Mouse (Mus musculus) midbrain, embryonic 12.5 days (tissue): ENCODE data around the gene Tspan18. TPM values are rescaled to one million over a fixed set of nuclear protein-coding genes. Genes with fewer than 3 reads are reported as not detected.
A peak's percentile ranks its signal among the peaks of the same experiment; 100 is the strongest.

Experiments
- ATAC-seq: fragments of 200-750 bp; cut with Nextera tagmentation; 2 replicates; pipeline ENCODE4 v1.8.0; 2017; ENCODE audit warnings: low read depth, moderate TSS enrichment, moderate library complexity; ENCODE audit not compliant: low FRiP score
- H3K27ac ChIP-seq: fragments of 300-500 bp; sonication (generic); replicated peaks from 2 replicates; pipeline ENCODE4 v1.5.1; 2016; ENCODE audit warnings: mild to moderate bottlenecking
- H3K27me3 ChIP-seq: fragments of 300-500 bp; sonication (generic); 2 replicates; pipeline ENCODE4 v1.6.1; 2016; ENCODE audit warnings: mild to moderate bottlenecking
- H3K36me3 ChIP-seq: fragments of 300-500 bp; sonication (generic); 2 replicates; pipeline ENCODE4 v1.6.1; 2016
- H3K4me1 ChIP-seq: fragments of 300-500 bp; sonication (generic); 2 replicates; pipeline ENCODE4 v1.6.1; 2016
- H3K4me2 ChIP-seq: fragments of 300-500 bp; sonication (generic); replicated peaks from 2 replicates; pipeline ENCODE4 v1.6.1; 2016; ENCODE audit warnings: mild to moderate bottlenecking, moderate library complexity
- H3K4me3 ChIP-seq: fragments of 300-500 bp; sonication (generic); 2 replicates; pipeline ENCODE4 v1.5.1; 2016; ENCODE audit warnings: mild to moderate bottlenecking
- H3K9ac ChIP-seq: fragments of 300-500 bp; sonication (generic); replicated peaks from 2 replicates; pipeline ENCODE4 v1.6.1; 2016; ENCODE audit warnings: mild to moderate bottlenecking, moderate library complexity
- H3K9me3 ChIP-seq: fragments of 300-500 bp; sonication (generic); 2 replicates; pipeline ENCODE4 v1.6.1; 2016; ENCODE audit warnings: mild to moderate bottlenecking
- WGBS: fragments of 180-500 bp; shearing (Covaris S2); methylation state at CpG from one replicate; pipeline ENCODE4 v1.1.7; 2016; 5-methylcytosine and 5-hydroxymethylcytosine counted together
- polyA plus RNA-seq: library from polyadenylated mRNA; unstranded; fragments of >200 nt; fragmentation: Nextera tagmentation; extraction: Ambion mirVana; gene quantifications from 2 replicates; pipeline ENCODE4 v1.2.1, GENCODE M21; 2016

Gene Tspan18
- polyA plus RNA-seq, 1 experiment from 2014 or later, result 24.6 TPM

DNA sequence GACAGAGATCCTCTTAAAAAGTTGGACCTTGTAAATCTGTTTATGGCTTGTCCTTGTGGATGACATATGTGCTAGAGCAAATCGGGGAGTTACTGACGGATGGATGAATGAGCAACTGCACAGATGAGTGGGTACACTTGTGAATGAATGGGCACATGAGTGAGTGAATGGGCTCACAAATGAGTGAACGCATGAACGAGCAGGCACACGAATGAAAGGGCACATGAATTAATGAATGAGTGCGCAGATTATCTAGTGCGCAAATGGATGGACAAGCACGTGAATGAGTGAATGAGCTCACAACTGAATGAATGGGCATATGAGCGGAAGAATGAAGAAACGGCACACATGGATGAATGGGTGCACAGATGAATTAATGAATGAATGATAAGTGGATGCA lies 64.7 kb downstream of the Tspan18 start:
- H3K27me3 ChIP-seq, result no peaks in the 10 kb centered on the region
- no peak overlapping the region for H3K4me3 ChIP-seq
- H3K9ac ChIP-seq, result no peak overlapping the region
- H3K27ac ChIP-seq, result no peak overlapping the region
- no peak overlapping the region for H3K4me2 ChIP-seq
- H3K4me1 ChIP-seq, result peaks cover 58% of the 10 kb centered on the region
- 79% methylated on average over 10 of the region's 10 CpGs for WGBS
- no peaks in the 10 kb centered on the region for H3K36me3 ChIP-seq
- H3K9me3 ChIP-seq, result no peaks in the 10 kb centered on the region
- ATAC-seq, result no peak

DNA sequence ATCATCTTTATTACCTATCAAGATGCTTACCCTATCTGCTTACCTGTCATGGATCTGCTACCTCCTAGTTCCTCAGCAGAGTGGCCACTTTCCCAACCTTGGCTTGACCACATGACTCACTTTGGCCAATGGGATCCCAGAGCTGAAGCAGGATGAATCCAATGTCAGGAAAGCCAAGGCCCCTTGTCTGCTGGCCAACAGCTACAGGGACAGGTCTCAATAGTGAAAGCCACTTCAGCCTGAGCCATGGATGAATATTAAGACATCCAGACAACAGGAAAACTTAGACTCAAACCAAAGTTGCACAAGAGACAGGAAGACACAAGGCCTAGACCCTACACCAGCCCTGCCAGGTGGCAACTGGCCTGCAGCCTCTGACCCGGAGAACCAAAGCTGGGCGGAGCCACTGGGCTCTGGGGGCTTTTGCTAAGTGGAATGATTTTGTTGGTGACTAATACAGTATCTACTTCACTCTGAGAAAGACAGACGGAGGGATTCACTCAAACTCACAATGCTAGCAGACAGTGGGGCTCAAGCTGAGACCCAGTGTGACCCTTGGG lies 65.5 kb downstream of the Tspan18 start:
- H3K9me3 ChIP-seq, result no peaks in the 10 kb centered on the region
- ATAC-seq, result no peak
- H3K4me3 ChIP-seq, result no peak overlapping the region
- 83% methylated on average over 3 of the region's 3 CpGs for WGBS
- H3K27ac ChIP-seq, result no peak overlapping the region
- no peaks in the 10 kb centered on the region for H3K36me3 ChIP-seq
- peaks cover 50% of the 10 kb centered on the region for H3K4me1 ChIP-seq
- H3K4me2 ChIP-seq, result no peak overlapping the region
- no peaks in the 10 kb centered on the region for H3K27me3 ChIP-seq
- H3K9ac ChIP-seq, result no peak overlapping the region

- H3K27ac ChIP-seq, result 0 out of 2 replicates have a peak overlapping the region, but pooled peaks have one; percentile 21
- no peaks in the 10 kb centered on the region for H3K36me3 ChIP-seq
- no peak overlapping the region for H3K9ac ChIP-seq
- H3K4me3 ChIP-seq, result no peak overlapping the region
- WGBS, result 61% methylated on average over 4 of the region's 4 CpGs
- no peak overlapping the region for H3K4me2 ChIP-seq
- no peaks in the 10 kb centered on the region for H3K27me3 ChIP-seq
- 0 out of 2 replicates have a peak, but pooled peaks have one; percentile 27 for ATAC-seq
- H3K4me1 ChIP-seq, result peaks cover 43% of the 10 kb centered on the region; the same call in 1 of the 2 replicates
- no peaks in the 10 kb centered on the region for H3K9me3 ChIP-seq
Measured at GRCm38 (mm10) chr2:93267791-93268190, 66.5 kb downstream of the Tspan18 start.

DNA sequence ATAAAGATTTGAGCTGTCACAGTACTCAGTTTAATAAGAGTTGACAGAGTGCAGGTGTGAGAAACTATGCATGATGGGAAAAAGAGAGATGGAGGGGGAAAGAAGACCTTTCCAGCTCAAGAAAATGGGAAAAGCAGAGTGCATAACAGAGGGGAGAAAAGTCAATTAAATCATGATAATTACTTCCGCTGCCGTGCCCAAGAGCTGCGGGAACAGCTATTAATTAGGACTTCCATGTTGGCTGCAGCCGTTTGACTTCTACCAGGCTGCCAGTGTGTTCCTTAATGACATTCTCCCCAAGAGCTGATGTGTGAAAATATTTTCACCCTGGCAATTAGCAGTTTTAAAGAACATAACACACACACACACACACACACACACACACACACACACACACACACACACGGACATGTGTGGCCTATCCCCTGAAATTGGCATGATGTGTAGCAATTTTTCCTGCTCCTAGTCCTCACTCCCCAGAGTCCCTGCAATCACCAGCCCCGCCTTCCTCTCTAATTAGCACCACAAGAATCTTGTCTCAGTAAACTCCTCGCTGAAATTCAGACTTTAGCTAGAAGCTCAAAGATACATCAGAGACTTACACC lies 67.6 kb downstream of the Tspan18 start:
- H3K27ac ChIP-seq, result no peak overlapping the region

DNA sequence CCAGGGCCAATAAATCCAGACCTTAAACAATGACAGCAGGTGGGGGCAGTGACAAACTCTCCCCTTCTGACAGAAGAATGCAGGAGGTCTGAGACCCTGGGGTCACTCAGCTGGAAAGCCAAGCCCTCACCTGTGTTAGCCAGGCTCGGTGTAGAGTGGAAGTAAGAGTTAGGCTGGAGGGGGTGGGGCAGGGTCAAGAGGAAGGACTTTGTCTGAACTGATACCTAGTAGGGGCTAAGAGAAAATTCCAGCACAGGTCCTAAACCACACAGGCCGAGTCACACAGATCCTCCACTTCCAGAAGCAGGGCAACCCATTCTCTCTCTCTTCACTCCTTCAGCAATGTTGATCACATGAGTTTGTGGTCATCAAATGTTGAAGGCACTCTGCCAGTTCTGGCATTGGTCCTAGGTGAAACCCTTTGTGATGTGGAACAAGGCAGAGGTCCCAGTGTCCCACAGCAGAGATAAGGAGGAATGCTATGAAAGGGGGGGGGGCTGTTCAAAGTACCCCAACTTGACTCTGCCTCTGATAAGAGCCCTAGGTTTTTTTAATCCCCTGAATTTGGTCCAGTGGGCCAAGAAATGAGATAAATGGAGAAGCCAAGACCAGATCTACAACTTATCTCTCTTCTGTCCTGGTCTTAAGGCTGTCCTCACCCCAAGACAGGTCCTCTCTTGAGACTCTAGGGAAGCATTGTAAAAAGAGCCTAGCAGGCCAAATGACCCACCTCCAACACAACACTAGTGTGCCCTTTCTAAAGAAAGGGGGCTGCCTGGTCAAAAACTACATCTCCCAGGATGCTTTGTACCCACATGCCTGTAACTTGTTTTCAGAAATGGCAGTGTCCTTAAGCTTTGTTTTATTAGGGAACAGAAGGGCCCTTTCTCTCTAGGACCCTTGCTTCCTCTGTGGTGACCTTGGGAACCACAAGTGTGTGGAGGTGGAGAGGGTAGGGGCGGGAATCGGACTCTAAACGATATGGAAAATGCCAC lies 71.7 kb downstream of the Tspan18 start:
- no peak for ATAC-seq
- Histone ChIP-seq H3K4me1 (peaks cover 52% of the 10 kb centered on the region), H3K27me3 (no peaks in the 10 kb centered on the region), H3K9ac (no peak overlapping the region), H3K4me3 (no peak overlapping the region), H3K9me3 (no peaks in the 10 kb centered on the region), H3K36me3 (no peaks in the 10 kb centered on the region), H3K27ac (no peak overlapping the region), H3K4me2 (no peak overlapping the region)
- WGBS, result 85% methylated on average over 5 of the region's 5 CpGs

More for the DNA sequence above, 67.6 kb downstream of the Tspan18 start:
- no peaks in the 10 kb centered on the region for H3K9me3 ChIP-seq
- no peak overlapping the region for H3K4me3 ChIP-seq
- no peaks in the 10 kb centered on the region for H3K36me3 ChIP-seq
- peaks cover 45% of the 10 kb centered on the region for H3K4me1 ChIP-seq
- no peaks in the 10 kb centered on the region for H3K27me3 ChIP-seq
- no peak overlapping the region for H3K9ac ChIP-seq
- ATAC-seq, result no peak
- H3K4me2 ChIP-seq, result no peak overlapping the region
- 62% methylated on average over 7 of the region's 7 CpGs for WGBS

GRCm38 (mm10) chr2:93261521-93262290 lies 72.6 kb downstream of the Tspan18 start:
- WGBS, result 78% methylated on average over 6 of the region's 6 CpGs
- ATAC-seq, result no peak

DNA sequence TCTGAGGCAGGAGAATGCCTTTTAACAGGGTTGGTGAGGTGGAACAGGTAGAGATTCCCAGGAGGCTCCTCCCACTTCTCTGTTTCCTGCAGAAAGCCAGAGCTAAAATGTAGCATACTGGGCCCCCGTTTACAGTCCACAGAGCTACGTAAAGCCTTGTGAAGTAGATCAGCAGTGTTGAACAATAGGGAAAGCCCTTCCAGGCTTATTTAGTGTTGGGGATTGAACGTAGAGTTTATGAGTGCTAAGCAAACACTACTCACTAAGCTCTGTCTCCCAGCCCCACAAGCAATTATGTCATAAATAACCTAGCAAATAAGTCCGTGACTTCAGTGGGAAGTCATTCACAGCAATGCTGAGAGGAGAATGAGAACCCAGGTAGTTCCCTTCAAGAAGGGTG lies 76.7 kb downstream of the Tspan18 start:
- 55% methylated on average over 4 of the region's 4 CpGs for WGBS
- H3K27ac ChIP-seq, result no peak overlapping the region
- peak overlapping the region; percentile 11; the same call in 1 of the 2 replicates for H3K9ac ChIP-seq
- peaks cover 55% of the 10 kb centered on the region for H3K4me1 ChIP-seq
- no peak for ATAC-seq
- H3K4me2 ChIP-seq, result no peak overlapping the region
- H3K9me3 ChIP-seq, result no peaks in the 10 kb centered on the region
- no peaks in the 10 kb centered on the region for H3K36me3 ChIP-seq
- H3K27me3 ChIP-seq, result 0 out of 2 replicates have a peak, but pooled peaks cover 3% of the 10 kb centered on the region
- no peak overlapping the region for H3K4me3 ChIP-seq

More at GRCm38 (mm10) chr2:93261521-93262290, 72.6 kb downstream of the Tspan18 start:
- no peaks in the 10 kb centered on the region for H3K9me3 ChIP-seq
- no peak overlapping the region for H3K4me3 ChIP-seq
- H3K27me3 ChIP-seq, result 0 out of 2 replicates have a peak, but pooled peaks cover 3% of the 10 kb centered on the region
- H3K4me2 ChIP-seq, result no peak overlapping the region
- no peaks in the 10 kb centered on the region for H3K36me3 ChIP-seq
- peaks cover 53% of the 10 kb centered on the region for H3K4me1 ChIP-seq
- peak overlapping the region; percentile 46; the same call in 1 of the 2 replicates for H3K27ac ChIP-seq
- no peak overlapping the region for H3K9ac ChIP-seq

DNA sequence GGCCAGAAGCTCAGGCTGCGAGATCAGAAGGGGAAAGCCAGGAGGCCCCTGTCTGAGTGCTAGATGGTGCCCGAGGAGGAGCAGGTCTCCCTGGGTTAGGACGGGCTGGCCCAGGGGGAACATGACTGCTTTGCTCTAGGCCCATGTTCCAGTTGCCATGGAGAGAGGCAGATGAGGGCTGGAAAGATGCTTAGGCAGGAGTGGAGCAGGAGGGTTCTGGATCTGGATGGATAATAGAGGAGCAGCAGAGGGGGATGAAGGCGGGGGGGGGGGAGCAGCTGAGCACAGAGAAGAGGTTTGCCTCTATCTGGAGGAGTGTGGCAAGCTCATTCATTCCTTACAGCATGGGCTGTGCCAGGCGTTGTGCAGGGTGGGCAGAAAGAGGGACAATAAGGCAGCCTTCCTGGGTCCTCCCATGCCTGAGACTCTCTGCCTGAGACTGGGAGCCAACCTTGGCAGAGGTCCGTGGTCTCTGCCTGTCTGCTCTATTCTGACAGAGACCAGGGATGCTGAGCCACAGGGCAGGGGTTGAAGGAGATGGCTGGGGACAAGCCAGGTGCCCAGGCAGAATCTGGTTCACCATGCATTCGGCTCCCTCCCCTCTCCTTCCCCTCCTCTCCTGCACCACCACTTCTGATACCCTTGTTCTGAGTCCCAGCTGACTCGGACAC lies 77.4 kb downstream of the Tspan18 start:
- WGBS, result 67% methylated on average over 8 of the region's 8 CpGs
- ATAC-seq, result no peak
- H3K4me1 ChIP-seq, result peaks cover 54% of the 10 kb centered on the region

DNA sequence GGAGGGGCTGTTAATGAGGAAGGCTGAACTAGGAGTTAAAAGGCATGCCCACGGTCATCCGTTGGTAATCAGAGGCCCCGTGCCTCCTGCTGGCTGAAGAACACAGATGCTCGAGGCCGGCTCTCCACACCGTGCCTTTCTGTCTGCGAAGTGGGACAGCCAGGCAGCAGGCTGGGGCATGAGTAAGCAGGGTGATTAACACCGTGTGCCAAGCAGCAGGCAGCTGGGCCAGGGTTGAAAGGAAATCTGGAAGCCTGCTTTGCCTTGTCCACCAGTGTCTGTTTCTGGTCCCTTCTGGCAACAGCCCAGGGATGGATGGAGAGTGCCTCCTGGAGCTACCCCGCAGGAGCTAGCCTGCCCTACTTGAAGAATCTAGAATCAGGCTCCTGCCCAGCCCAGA lies 81.9 kb downstream of the Tspan18 start:
- WGBS, result 33% methylated on average over 9 of the region's 9 CpGs
- H3K9me3 ChIP-seq, result no peaks in the 10 kb centered on the region
- H3K36me3 ChIP-seq, result no peaks in the 10 kb centered on the region
- H3K4me3 ChIP-seq, result no peak overlapping the region
- peak overlapping the region; percentile 39; the same call in 1 of the 2 replicates for H3K27ac ChIP-seq
- H3K9ac ChIP-seq, result no peak overlapping the region
- 0 out of 2 replicates have a peak, but pooled peaks cover 3% of the 10 kb centered on the region for H3K27me3 ChIP-seq
- ATAC-seq, result peak; percentile 16; the same call in 1 of the 2 replicates
- peaks cover 62% of the 10 kb centered on the region for H3K4me1 ChIP-seq
- no peak overlapping the region for H3K4me2 ChIP-seq

More for the DNA sequence above, 77.4 kb downstream of the Tspan18 start:
- Histone ChIP-seq H3K4me2 (no peak overlapping the region), H3K9ac (peak overlapping the region; percentile 11; the same call in 1 of the 2 replicates), H3K36me3 (no peaks in the 10 kb centered on the region), H3K4me3 (no peak overlapping the region), H3K9me3 (no peaks in the 10 kb centered on the region), H3K27ac (peak overlapping the region; percentile 31; the same call in 1 of the 2 replicates), H3K27me3 (0 out of 2 replicates have a peak, but pooled peaks cover 3% of the 10 kb centered on the region)

GRCm38 (mm10) chr2:93250611-93251010 lies 83.7 kb downstream of the Tspan18 start:
- 33% methylated on average over 7 of the region's 7 CpGs for WGBS
- Histone ChIP-seq H3K4me2 (no peak overlapping the region), H3K4me1 (peaks cover 52% of the 10 kb centered on the region), H3K36me3 (no peaks in the 10 kb centered on the region), H3K27ac (peak overlapping the region; percentile 65; the same call in 1 of the 2 replicates), H3K4me3 (no peak overlapping the region), H3K9me3 (no peaks in the 10 kb centered on the region), H3K27me3 (no peaks in the 10 kb centered on the region), H3K9ac (no peak overlapping the region)
- ATAC-seq, result peak; percentile 28; the same call in 1 of the 2 replicates
